Mouse (Mus musculus): ENCODE measurements around the gene Tspoap1. TPM values are rescaled to one million over a fixed set of nuclear protein-coding genes. Genes with fewer than 3 reads are reported as not detected.

Tspoap1 gene
- total and polyA plus RNA-seq, 3 experiments = 3.3 to 6.6 (median 4.6) TPM

- DNase-seq = no peak
Measured at GRCm38 (mm10) chr11:87745632-87746555, 14.4 kb upstream of the Tspoap1 start.

GRCm38 (mm10) chr11:87747312-87747711 is 13.0 kb upstream of the Tspoap1 start:
- DNase-seq = no peak

GRCm38 (mm10) chr11:87747716-87748115 is 12.6 kb upstream of the Tspoap1 start:
- no peak for DNase-seq

GRCm38 (mm10) chr11:87748132-87749119 is 11.9 kb upstream of the Tspoap1 start:
- DNase-seq = no peak

- peak; percentile 43 for DNase-seq
Measured at GRCm38 (mm10) chr11:87749192-87750042, 10.9 kb upstream of the Tspoap1 start.

- no peak for DNase-seq
Measured at GRCm38 (mm10) chr11:87750043-87750421, 10.3 kb upstream of the Tspoap1 start.

- DNase-seq = no peak
Measured at GRCm38 (mm10) chr11:87750521-87750920, 9.8 kb upstream of the Tspoap1 start.

- no peak for DNase-seq
Measured at GRCm38 (mm10) chr11:87751031-87751430, 9.3 kb upstream of the Tspoap1 start.

- DNase-seq = no peak
Measured at GRCm38 (mm10) chr11:87751491-87751966, 8.8 kb upstream of the Tspoap1 start.

GRCm38 (mm10) chr11:87752307-87752706 is 8.0 kb upstream of the Tspoap1 start:
- no peak for DNase-seq

GRCm38 (mm10) chr11:87753255-87753654 is 7.1 kb upstream of the Tspoap1 start:
- DNase-seq = no peak

- DNase-seq = no peak
Measured at GRCm38 (mm10) chr11:87753891-87754501, 6.3 kb upstream of the Tspoap1 start.

GRCm38 (mm10) chr11:87754603-87755002 is 5.7 kb upstream of the Tspoap1 start:
- DNase-seq = no peak

GRCm38 (mm10) chr11:87755360-87756017 is 4.9 kb upstream of the Tspoap1 start:
- peak; percentile 41 for DNase-seq

GRCm38 (mm10) chr11:87756251-87756820 is 4.0 kb upstream of the Tspoap1 start:
- peak; percentile 38 for DNase-seq

GRCm38 (mm10) chr11:87757001-87757954 is 3.1 kb upstream of the Tspoap1 start:
- DNase-seq = no peak

GRCm38 (mm10) chr11:87758161-87758911 is 2.0 kb upstream of the Tspoap1 start:
- DNase-seq = no peak
